Mouse (Mus musculus): ENCODE measurements around the gene Dmwd. TPM values are rescaled to one million over a fixed set of nuclear protein-coding genes. Genes with fewer than 3 reads are reported as not detected.
A peak's percentile ranks its signal among the peaks of the same experiment; 100 is the strongest.

Gene Dmwd
- total and polyA plus RNA-seq, 2 experiments from 2014 or later = 33.1 to 134 TPM

- H3K9ac ChIP-seq (replicated peaks; ENCODE audit: low read length, poor library complexity, severe bottlenecking) = no peak overlapping the region
- H3K4me3 ChIP-seq (ENCODE audit: low read depth, low read length) = no peak overlapping the region
- no peaks in the 10 kb centered on the region for H3K4me1 ChIP-seq (ENCODE audit: insufficient read depth, low read length)
- DNase-seq (ENCODE audit: low spot score) (no peak), ATAC-seq (ENCODE audit: low FRiP score) (no peak)
- no peaks in the 10 kb centered on the region for H3K36me3 ChIP-seq (ENCODE audit: insufficient read depth, low read length)
- H3K27me3 ChIP-seq (ENCODE audit: insufficient read depth, low read length) = no peaks in the 10 kb centered on the region
- no peak overlapping the region for H3K27ac ChIP-seq (ENCODE audit: low read depth, low read length)
- no peak overlapping the region for H3K4me2 ChIP-seq (ENCODE audit: low read depth, low read length, poor library complexity, severe bottlenecking)
- H3K9me3 ChIP-seq (ENCODE audit: low read length) = no peaks in the 10 kb centered on the region
- no peak for TF ChIP-seq CTCF (IDR thresholded peaks at IDR 0.05)
- 86% methylated on average over 6 of the region's 6 CpGs for WGBS
These were observed 48.7 kb downstream of the Dmwd start for GRCm38 (mm10) chr7:19124713-19125112.

DNA sequence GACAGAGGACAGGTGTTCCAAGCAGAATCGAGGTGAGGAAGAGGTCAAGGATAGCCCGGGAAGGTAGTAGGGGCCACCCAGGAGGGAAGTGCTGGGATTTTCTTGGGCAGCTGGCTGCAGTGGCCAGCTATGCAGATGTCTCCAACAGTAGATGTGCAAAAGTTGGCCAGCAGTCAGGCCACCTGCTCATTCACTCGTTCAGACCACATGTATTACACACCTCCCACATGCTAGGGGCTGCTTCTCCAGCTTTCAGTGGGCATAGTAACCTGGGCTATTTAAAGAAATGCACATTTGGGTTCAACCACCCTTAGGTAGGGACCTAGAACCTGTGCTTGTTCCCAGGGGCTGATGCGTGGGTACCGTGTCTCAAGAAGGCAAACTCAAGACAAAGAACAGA lies 51.7 kb downstream of the Dmwd start:
- Histone ChIP-seq H3K9me3 (ENCODE audit: low read length) (no peaks in the 10 kb centered on the region), H3K4me1 (ENCODE audit: insufficient read depth, low read length) (no peaks in the 10 kb centered on the region), H3K27ac (ENCODE audit: low read depth, low read length) (no peak overlapping the region), H3K4me3 (ENCODE audit: low read depth, low read length) (no peak overlapping the region), H3K27me3 (ENCODE audit: insufficient read depth, low read length) (no peaks in the 10 kb centered on the region), H3K9ac (replicated peaks; ENCODE audit: low read length, poor library complexity, severe bottlenecking) (no peak overlapping the region), H3K4me2 (ENCODE audit: low read depth, low read length, poor library complexity, severe bottlenecking) (no peak overlapping the region), H3K36me3 (ENCODE audit: insufficient read depth, low read length) (no peaks in the 10 kb centered on the region)
- WGBS = 95% methylated on average over 5 of the region's 5 CpGs
- no peak for TF ChIP-seq CTCF (IDR thresholded peaks at IDR 0.05)
- ATAC-seq (ENCODE audit: low FRiP score) (no peak), DNase-seq (ENCODE audit: low spot score) (no peak)

- Histone ChIP-seq H3K27me3 (ENCODE audit: insufficient read depth, low read length) (no peaks in the 10 kb centered on the region), H3K9me3 (ENCODE audit: low read length) (no peaks in the 10 kb centered on the region), H3K4me3 (ENCODE audit: low read depth, low read length) (no peak overlapping the region), H3K36me3 (ENCODE audit: insufficient read depth, low read length) (no peaks in the 10 kb centered on the region), H3K4me1 (ENCODE audit: insufficient read depth, low read length) (no peaks in the 10 kb centered on the region), H3K27ac (ENCODE audit: low read depth, low read length) (no peak overlapping the region), H3K4me2 (ENCODE audit: low read depth, low read length, poor library complexity, severe bottlenecking) (no peak overlapping the region), H3K9ac (replicated peaks; ENCODE audit: low read length, poor library complexity, severe bottlenecking) (no peak overlapping the region)
- WGBS = 97% methylated on average over 5 of the region's 5 CpGs
- no peak for ATAC-seq (ENCODE audit: low FRiP score)
- TF ChIP-seq CTCF (IDR thresholded peaks at IDR 0.05) = no peak
- no peak for DNase-seq (ENCODE audit: low spot score)
These were observed 53.4 kb downstream of the Dmwd start for GRCm38 (mm10) chr7:19129396-19129795.

GRCm38 (mm10) chr7:19130657-19131056 lies 54.6 kb downstream of the Dmwd start:
- Histone ChIP-seq H3K9me3 (ENCODE audit: low read length) (no peaks in the 10 kb centered on the region), H3K36me3 (ENCODE audit: insufficient read depth, low read length) (peaks cover 5% of the 10 kb centered on the region; the same call in 1 of the 2 replicates), H3K4me2 (ENCODE audit: low read depth, low read length, poor library complexity, severe bottlenecking) (peak overlapping the region; percentile 45), H3K27me3 (ENCODE audit: insufficient read depth, low read length) (no peaks in the 10 kb centered on the region), H3K27ac (ENCODE audit: low read depth, low read length) (peak overlapping the region; percentile 90), H3K9ac (replicated peaks; ENCODE audit: low read length, poor library complexity, severe bottlenecking) (peak overlapping the region; percentile 50), H3K4me1 (ENCODE audit: insufficient read depth, low read length) (no peaks in the 10 kb centered on the region), H3K4me3 (ENCODE audit: low read depth, low read length) (peak overlapping the region; percentile 27; the same call in 1 of the 2 replicates)
- DNase-seq (ENCODE audit: low spot score) (no peak), ATAC-seq (ENCODE audit: low FRiP score) (peak; percentile 14; the same call in 1 of the 2 replicates)
- WGBS = 34% methylated on average over 4 of the region's 4 CpGs
- peak; percentile 51 for TF ChIP-seq CTCF (IDR thresholded peaks at IDR 0.05)

- no peaks in the 10 kb centered on the region for H3K27me3 ChIP-seq (ENCODE audit: insufficient read depth, low read length)
- H3K4me2 ChIP-seq (ENCODE audit: low read depth, low read length, poor library complexity, severe bottlenecking) = peak overlapping the region; percentile 62
- under 1% methylated on average over 39 of the region's 39 CpGs for WGBS
- H3K9ac ChIP-seq (replicated peaks; ENCODE audit: low read length, poor library complexity, severe bottlenecking) = peak overlapping the region; percentile 50
- no peaks in the 10 kb centered on the region for H3K9me3 ChIP-seq (ENCODE audit: low read length)
- peaks cover 13% of the 10 kb centered on the region; the same call in 1 of the 2 replicates for H3K36me3 ChIP-seq (ENCODE audit: insufficient read depth, low read length)
- no peaks in the 10 kb centered on the region for H3K4me1 ChIP-seq (ENCODE audit: insufficient read depth, low read length)
- H3K4me3 ChIP-seq (ENCODE audit: low read depth, low read length) = peak overlapping the region; percentile 39
- peak; percentile 94 for TF ChIP-seq CTCF (IDR thresholded peaks at IDR 0.05)
- DNase-seq (ENCODE audit: low spot score) = peak; percentile 99
- H3K27ac ChIP-seq (ENCODE audit: low read depth, low read length) = peak overlapping the region; percentile 90
- ATAC-seq (ENCODE audit: low FRiP score) = peak; percentile 98
These were observed 55.4 kb downstream of the Dmwd start for GRCm38 (mm10) chr7:19131324-19131848.

Small RNA genes within 50 kb of the gene (microRNA-seq; reads per million reads assigned to microRNA genes)
- 1.3 reads per million for gene Mir3100 (ENCODE audit: borderline number of aligned reads)

Other genes with a start within 250 kb of the Dmwd start
- 2.0 and 3.3 TPM in 2 replicates for gene Mill2, start 236.3 kb upstream of the Dmwd start, total RNA-seq (2014; rRNA removed)
- gene Mill2, start 236.3 kb upstream of the Dmwd start, polyA plus RNA-seq (2015; fragmentation: Nextera tagmentation; extraction: Ambion mirVana) = 0.64 and 0.93 TPM in 2 replicates
- 17.3 and 18.2 TPM in 2 replicates for gene Pglyrp1, start 204.9 kb upstream of the Dmwd start, total RNA-seq (2014; rRNA removed)
- gene Pglyrp1, start 204.9 kb upstream of the Dmwd start, polyA plus RNA-seq (2015; fragmentation: Nextera tagmentation; extraction: Ambion mirVana) = 26.8 and 27.1 TPM in 2 replicates
- gene Ccdc61, start 165.8 kb upstream of the Dmwd start, total RNA-seq (2014; rRNA removed) = 21.3 and 25.5 TPM in 2 replicates
- gene Ccdc61, start 165.8 kb upstream of the Dmwd start, polyA plus RNA-seq (2015; fragmentation: Nextera tagmentation; extraction: Ambion mirVana) = 29.5 and 35.2 TPM in 2 replicates
- gene Nova2, start 150.3 kb upstream of the Dmwd start, total RNA-seq (2014; rRNA removed) = 20.9 and 26.5 TPM in 2 replicates
- gene Nova2, start 150.3 kb upstream of the Dmwd start, polyA plus RNA-seq (2015; fragmentation: Nextera tagmentation; extraction: Ambion mirVana) = 8.7 and 10.1 TPM in 2 replicates
- gene Nanos2, start 88.8 kb upstream of the Dmwd start, total RNA-seq (2014; rRNA removed) = 1.7 and 3.7 TPM in 2 replicates
- gene Nanos2, start 88.8 kb upstream of the Dmwd start, polyA plus RNA-seq (2015; fragmentation: Nextera tagmentation; extraction: Ambion mirVana) = 0.59 and 1.3 TPM in 2 replicates
- 16.0 and 21.2 TPM in 2 replicates for gene Mypop, start 85.0 kb upstream of the Dmwd start, total RNA-seq (2014; rRNA removed)
- 4.7 and 5.0 TPM in 2 replicates for gene Mypop, start 85.0 kb upstream of the Dmwd start, polyA plus RNA-seq (2015; fragmentation: Nextera tagmentation; extraction: Ambion mirVana)
- 115 and 133 TPM in 2 replicates for gene Irf2bp1, start 72.2 kb upstream of the Dmwd start, total RNA-seq (2014; rRNA removed)
- gene Irf2bp1, start 72.2 kb upstream of the Dmwd start, polyA plus RNA-seq (2015; fragmentation: Nextera tagmentation; extraction: Ambion mirVana) = 25.6 and 26.1 TPM in 2 replicates
- not detected in 2 replicates for gene Foxa3, start 52.7 kb upstream of the Dmwd start, total RNA-seq (2014; rRNA removed)
- not detected in 2 replicates for gene Foxa3, start 52.7 kb upstream of the Dmwd start, polyA plus RNA-seq (2015; fragmentation: Nextera tagmentation; extraction: Ambion mirVana)
- gene Sympk, start 51.9 kb upstream of the Dmwd start, total RNA-seq (2014; rRNA removed) = 73.5 and 74.2 TPM in 2 replicates
- gene Sympk, start 51.9 kb upstream of the Dmwd start, polyA plus RNA-seq (2015; fragmentation: Nextera tagmentation; extraction: Ambion mirVana) = 19.5 and 19.7 TPM in 2 replicates
- gene Rsph6a, start 21.5 kb upstream of the Dmwd start, total RNA-seq (2014; rRNA removed) = not detected in 2 replicates
- gene Rsph6a, start 21.5 kb upstream of the Dmwd start, polyA plus RNA-seq (2015; fragmentation: Nextera tagmentation; extraction: Ambion mirVana) = 0.57 and 0.75 TPM in 2 replicates
- 12.3 and 32.1 TPM in 2 replicates for gene Dmpk, start 7.6 kb downstream of the Dmwd start, total RNA-seq (2014; rRNA removed)
- 4.0 and 5.1 TPM in 2 replicates for gene Dmpk, start 7.6 kb downstream of the Dmwd start, polyA plus RNA-seq (2015; fragmentation: Nextera tagmentation; extraction: Ambion mirVana)
- 5.4 and 8.2 TPM in 2 replicates for gene Six5, start 18.4 kb downstream of the Dmwd start, total RNA-seq (2014; rRNA removed)
- 1.2 and 1.4 TPM in 2 replicates for gene Six5, start 18.4 kb downstream of the Dmwd start, polyA plus RNA-seq (2015; fragmentation: Nextera tagmentation; extraction: Ambion mirVana)
- gene Gm4969, start 42.1 kb downstream of the Dmwd start, total RNA-seq (2014; rRNA removed) = 9.4 and 9.6 TPM in 2 replicates
- gene Gm4969, start 42.1 kb downstream of the Dmwd start, polyA plus RNA-seq (2015; fragmentation: Nextera tagmentation; extraction: Ambion mirVana) = 12.7 and 12.9 TPM in 2 replicates
- 19.8 and 20.6 TPM in 2 replicates for gene Fbxo46, start 43.6 kb downstream of the Dmwd start, total RNA-seq (2014; rRNA removed)
- gene Fbxo46, start 43.6 kb downstream of the Dmwd start, polyA plus RNA-seq (2015; fragmentation: Nextera tagmentation; extraction: Ambion mirVana) = 9.9 and 11.6 TPM in 2 replicates
- gene Qpctl, start 73.1 kb downstream of the Dmwd start, total RNA-seq (2014; rRNA removed) = 17.3 and 17.8 TPM in 2 replicates
- gene Qpctl, start 73.1 kb downstream of the Dmwd start, polyA plus RNA-seq (2015; fragmentation: Nextera tagmentation; extraction: Ambion mirVana) = 30.2 and 32.5 TPM in 2 replicates
- 31.4 and 36.7 TPM in 2 replicates for gene Snrpd2, start 73.5 kb downstream of the Dmwd start, total RNA-seq (2014; rRNA removed)
- 115 and 116 TPM in 2 replicates for gene Snrpd2, start 73.5 kb downstream of the Dmwd start, polyA plus RNA-seq (2015; fragmentation: Nextera tagmentation; extraction: Ambion mirVana)
- 2.3 and 7.4 TPM in 2 replicates for gene Gipr, start 89.9 kb downstream of the Dmwd start, total RNA-seq (2014; rRNA removed)
- 1.7 and 2.3 TPM in 2 replicates for gene Gipr, start 89.9 kb downstream of the Dmwd start, polyA plus RNA-seq (2015; fragmentation: Nextera tagmentation; extraction: Ambion mirVana)
- gene Eml2, start 100.2 kb downstream of the Dmwd start, total RNA-seq (2014; rRNA removed) = 83.7 and 89.0 TPM in 2 replicates
- 13.1 and 13.4 TPM in 2 replicates for gene Eml2, start 100.2 kb downstream of the Dmwd start, polyA plus RNA-seq (2015; fragmentation: Nextera tagmentation; extraction: Ambion mirVana)
- 3.1 and 4.7 TPM in 2 replicates for gene Gpr4, start 136.3 kb downstream of the Dmwd start, total RNA-seq (2014; rRNA removed)
- gene Gpr4, start 136.3 kb downstream of the Dmwd start, polyA plus RNA-seq (2015; fragmentation: Nextera tagmentation; extraction: Ambion mirVana) = 6.1 and 6.2 TPM in 2 replicates
- gene Opa3, start 152.1 kb downstream of the Dmwd start, total RNA-seq (2014; rRNA removed) = 34.8 and 40.1 TPM in 2 replicates
- 33.4 and 33.9 TPM in 2 replicates for gene Opa3, start 152.1 kb downstream of the Dmwd start, polyA plus RNA-seq (2015; fragmentation: Nextera tagmentation; extraction: Ambion mirVana)
- gene Vasp, start 195.6 kb downstream of the Dmwd start, total RNA-seq (2014; rRNA removed) = 50.9 and 56.9 TPM in 2 replicates
- 31.4 and 32.3 TPM in 2 replicates for gene Vasp, start 195.6 kb downstream of the Dmwd start, polyA plus RNA-seq (2015; fragmentation: Nextera tagmentation; extraction: Ambion mirVana)
- gene Ppm1n, start 203.8 kb downstream of the Dmwd start, total RNA-seq (2014; rRNA removed) = 1.8 and 2.2 TPM in 2 replicates
- 1.2 and 1.4 TPM in 2 replicates for gene Ppm1n, start 203.8 kb downstream of the Dmwd start, polyA plus RNA-seq (2015; fragmentation: Nextera tagmentation; extraction: Ambion mirVana)
- 160 and 172 TPM in 2 replicates for gene Rtn2, start 206.4 kb downstream of the Dmwd start, total RNA-seq (2014; rRNA removed)
- 104 and 107 TPM in 2 replicates for gene Rtn2, start 206.4 kb downstream of the Dmwd start, polyA plus RNA-seq (2015; fragmentation: Nextera tagmentation; extraction: Ambion mirVana)
- 0.38 and 0.66 TPM in 2 replicates for gene Fosb, start 233.8 kb downstream of the Dmwd start, total RNA-seq (2014; rRNA removed)
- gene Fosb, start 233.8 kb downstream of the Dmwd start, polyA plus RNA-seq (2015; fragmentation: Nextera tagmentation; extraction: Ambion mirVana) = 0.10 and 0.11 TPM in 2 replicates

All from midbrain, postnatal 0 days (tissue).